Mouse (Mus musculus) heart, postnatal 0 days (tissue): ENCODE measurements around the gene Rasgrp1. TPM values are rescaled to one million over a fixed set of nuclear protein-coding genes. Genes with fewer than 3 reads are reported as not detected.

Experiments used
- ATAC-seq: fragments of 200-750 bp; cut with Nextera tagmentation; 2 replicates; pipeline ENCODE4 v1.8.0; 2017; ENCODE audit warnings: low read depth, moderate number of reproducible peaks, moderate library complexity; ENCODE audit not compliant: insufficient read depth
- DNase-seq: peaks from one replicate; pipeline ENCODE4 v3.0.0-alpha.2; 2016; ENCODE audit warnings: low spot score
- H3K27ac ChIP-seq: fragments of 300-500 bp; sonication (generic); 2 replicates; pipeline ENCODE4 v1.5.1; 2014; ENCODE audit warnings: low read depth, mild to moderate bottlenecking
- H3K27me3 ChIP-seq: fragments of 300-500 bp; sonication (generic); 2 replicates; pipeline ENCODE4 v1.6.1; 2014; ENCODE audit warnings: low read length, mixed read lengths; ENCODE audit not compliant: control insufficient read depth, insufficient read depth
- H3K36me3 ChIP-seq: fragments of 300-500 bp; sonication (generic); replicated peaks from 2 replicates; pipeline ENCODE4 v1.6.1; 2014; ENCODE audit warnings: low read length, mixed read lengths; ENCODE audit not compliant: control insufficient read depth, insufficient read depth
- H3K4me1 ChIP-seq: fragments of 300-500 bp; sonication (generic); 2 replicates; pipeline ENCODE4 v1.6.1; 2014; ENCODE audit warnings: antibody characterized with exemption; ENCODE audit not compliant: control insufficient read depth, insufficient read depth
- H3K4me2 ChIP-seq: fragments of 300-500 bp; sonication (generic); 2 replicates; pipeline ENCODE4 v1.6.1; 2014; ENCODE audit warnings: low read depth, mild to moderate bottlenecking, low read length, moderate library complexity
- H3K4me3 ChIP-seq: fragments of 300-500 bp; sonication (generic); 2 replicates; pipeline ENCODE4 v1.5.1; 2014; ENCODE audit warnings: low read depth, low read length
- H3K9ac ChIP-seq: fragments of 300-500 bp; sonication (generic); replicated peaks from 2 replicates; pipeline ENCODE4 v1.6.1; 2014; ENCODE audit warnings: low read depth, low read length, mixed read lengths
- H3K9me3 ChIP-seq: fragments of 300-500 bp; sonication (generic); replicated peaks from 2 replicates; pipeline ENCODE4 v1.6.1; 2016; ENCODE audit warnings: low read length; ENCODE audit not compliant: control insufficient read depth
- CTCF ChIP-seq: IDR thresholded peaks from 2 replicates; pipeline ENCODE4 v1.5.1; 2016; ENCODE audit warnings: antibody characterized with exemption, control low read depth, low read depth
- EP300 ChIP-seq: IDR thresholded peaks from 2 replicates; pipeline ENCODE4 v1.6.1; 2016; ENCODE audit warnings: antibody characterized with exemption, low read depth
- WGBS: fragments of 180-500 bp; shearing (Covaris S2); extraction: QIAGEN DNeasy Blood & Tissue Kit; methylation state at CpG from one replicate; pipeline ENCODE4 v1.1.7; 2014; 5-methylcytosine and 5-hydroxymethylcytosine counted together
- polyA plus RNA-seq: library from polyadenylated mRNA; unstranded; fragments of >200 nt; fragmentation: Nextera tagmentation; extraction: Ambion mirVana; gene quantifications from 2 replicates; pipeline ENCODE4 v1.2.1, GENCODE M21; 2015
- total RNA-seq: library from RNA; depleted of rRNA; stranded (reverse); fragments of >200 nt; gene quantifications from 2 replicates; pipeline ENCODE4 v1.2.3, GENCODE M21; 2014; ENCODE audit warnings: low replicate concordance

Rasgrp1 gene
- total and polyA plus RNA-seq, 2 experiments from 2014 or later = 0.07 TPM; not detected in 1

GRCm38 (mm10) chr2:117357939-117358338 lies 15.1 kb upstream of the Rasgrp1 start:
- Histone ChIP-seq H3K9me3 (no peaks in the 10 kb centered on the region), H3K27ac (no peak overlapping the region), H3K9ac (no peak overlapping the region), H3K4me2 (no peak overlapping the region), H3K4me3 (no peak overlapping the region), H3K36me3 (no peaks in the 10 kb centered on the region), H3K4me1 (no peaks in the 10 kb centered on the region), H3K27me3 (no peaks in the 10 kb centered on the region)
- ATAC-seq (no peak), DNase-seq (no peak)
- no peak for TF ChIP-seq EP300
- no peak for TF ChIP-seq CTCF

GRCm38 (mm10) chr2:117352305-117353123 lies 9.7 kb upstream of the Rasgrp1 start:
- H3K4me3 ChIP-seq = no peak overlapping the region
- no peak overlapping the region for H3K27ac ChIP-seq

GRCm38 (mm10) chr2:117350138-117350537 lies 7.3 kb upstream of the Rasgrp1 start:
- no peak overlapping the region for H3K9ac ChIP-seq
- H3K4me2 ChIP-seq = no peak overlapping the region
- no peak for TF ChIP-seq EP300
- TF ChIP-seq CTCF = no peak
- no peak overlapping the region for H3K4me3 ChIP-seq
- ATAC-seq = no peak
- no peaks in the 10 kb centered on the region for H3K4me1 ChIP-seq
- H3K27ac ChIP-seq = no peak overlapping the region
- H3K27me3 ChIP-seq = no peaks in the 10 kb centered on the region
- DNase-seq = no peak
- H3K9me3 ChIP-seq = no peaks in the 10 kb centered on the region
- no peaks in the 10 kb centered on the region for H3K36me3 ChIP-seq
- WGBS = 41% methylated on average over 6 of the region's 6 CpGs

More at GRCm38 (mm10) chr2:117352305-117353123, 9.7 kb upstream of the Rasgrp1 start:
- Histone ChIP-seq H3K4me1 (no peaks in the 10 kb centered on the region), H3K36me3 (no peaks in the 10 kb centered on the region), H3K27me3 (no peaks in the 10 kb centered on the region), H3K9me3 (no peaks in the 10 kb centered on the region), H3K4me2 (no peak overlapping the region), H3K9ac (no peak overlapping the region)
- 83% methylated on average over 9 of the region's 9 CpGs for WGBS
- DNase-seq (no peak), ATAC-seq (no peak)
- no peak for TF ChIP-seq EP300
- no peak for TF ChIP-seq CTCF

GRCm38 (mm10) chr2:117343240-117343624 lies 431 bp upstream of the Rasgrp1 start:
- ATAC-seq = no peak
- no peaks in the 10 kb centered on the region for H3K36me3 ChIP-seq
- no peak overlapping the region for H3K9ac ChIP-seq
- WGBS = 34% methylated on average over 7 of the region's 7 CpGs
- H3K4me2 ChIP-seq = peak overlapping the region; percentile 79; the same call in 1 of the 2 replicates
- TF ChIP-seq EP300 (no peak), CTCF (no peak)
- peak overlapping the region; percentile 51 for H3K4me3 ChIP-seq
- H3K9me3 ChIP-seq = no peaks in the 10 kb centered on the region
- H3K27ac ChIP-seq = no peak overlapping the region
- no peak for DNase-seq
- H3K4me1 ChIP-seq = peaks cover 9% of the 10 kb centered on the region; the same call in 1 of the 2 replicates
- peaks cover 21% of the 10 kb centered on the region for H3K27me3 ChIP-seq

- peak; percentile 37; the same call in 1 of the 2 replicates for ATAC-seq
Observed at GRCm38 (mm10) chr2:117342090-117342546, 683 bp downstream of the Rasgrp1 start.

More at GRCm38 (mm10) chr2:117342090-117342546, 683 bp downstream of the Rasgrp1 start:
- peak overlapping the region; percentile 51 for H3K4me3 ChIP-seq
- H3K36me3 ChIP-seq = no peaks in the 10 kb centered on the region
- peaks cover 21% of the 10 kb centered on the region for H3K27me3 ChIP-seq
- 2% methylated on average over 16 of the region's 19 CpGs for WGBS
- no peak overlapping the region for H3K27ac ChIP-seq
- peaks cover 9% of the 10 kb centered on the region; the same call in 1 of the 2 replicates for H3K4me1 ChIP-seq
- no peaks in the 10 kb centered on the region for H3K9me3 ChIP-seq
- DNase-seq = peak; percentile 23
- TF ChIP-seq CTCF (peak; percentile 59), EP300 (no peak)
- peak overlapping the region; percentile 79 for H3K4me2 ChIP-seq
- H3K9ac ChIP-seq = no peak overlapping the region; the same call in 1 of the 2 replicates
